Mouse (Mus musculus): ENCODE results near the gene Pdpk1.

Pdpk1 gene

DNA sequence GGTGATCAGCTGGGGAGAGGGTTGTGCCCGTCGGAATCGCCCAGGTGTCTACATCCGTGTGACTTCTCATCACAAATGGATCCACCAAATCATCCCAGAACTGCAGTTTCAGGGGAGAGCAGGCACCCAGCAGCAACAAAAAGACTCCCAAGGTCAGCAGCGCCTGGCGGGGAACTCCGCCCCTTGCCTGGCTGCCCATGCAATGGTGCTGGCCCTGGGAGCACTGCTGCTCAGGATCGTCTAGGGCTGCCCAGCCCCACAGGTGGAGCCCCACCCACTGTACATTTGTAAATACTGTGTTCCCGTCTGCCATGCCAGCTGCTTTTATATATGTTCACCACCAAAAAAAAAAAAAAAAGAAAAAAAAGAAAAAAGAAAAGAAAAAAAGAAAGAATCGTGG, 105.1 kb downstream of the Pdpk1 start:
- no peak for DNase-seq (ENCODE audit: low read depth in 1 of 2, low spot score in 2 of 2)

DNA sequence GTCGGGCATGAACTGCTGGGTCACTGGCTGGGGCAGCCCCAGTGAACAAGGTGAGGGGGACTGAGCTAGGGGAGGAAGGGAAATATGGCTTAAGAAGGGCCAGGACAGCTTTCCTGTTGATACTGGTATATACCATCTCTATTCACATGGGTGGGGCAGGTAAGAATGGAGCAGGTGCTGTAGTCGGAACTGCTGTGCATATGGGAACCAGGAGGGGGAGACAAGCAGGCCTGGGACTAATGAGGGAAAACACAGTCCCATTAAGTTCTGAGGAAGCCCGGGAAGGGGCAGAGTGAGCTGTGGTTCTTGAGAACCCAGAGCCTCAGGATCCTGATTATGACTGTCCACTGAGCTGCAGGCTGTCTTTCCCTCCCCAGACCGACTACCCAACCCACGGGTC, 106.2 kb downstream of the Pdpk1 start:
- DNase-seq (ENCODE audit: low read depth in 1 of 2, low spot score in 2 of 2): no peak

DNA sequence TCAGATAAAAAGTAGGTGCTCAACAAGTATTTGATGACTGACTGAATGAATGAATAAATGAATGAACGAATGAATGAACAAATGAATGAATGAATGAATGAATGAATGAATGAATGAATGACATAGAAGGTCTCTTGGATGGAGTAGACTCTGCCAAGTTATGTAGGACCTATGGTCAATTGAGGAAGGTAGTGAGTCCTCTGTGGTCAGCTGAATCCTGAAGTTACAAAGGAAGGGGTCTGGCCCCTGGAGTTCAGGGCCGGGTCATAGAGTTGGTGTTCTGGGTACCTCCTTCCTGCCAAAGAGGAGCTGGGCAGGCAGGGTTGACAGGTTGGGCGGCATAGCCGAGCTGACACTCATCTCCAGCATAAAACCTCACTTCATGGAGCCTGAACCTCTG, 112.9 kb downstream of the Pdpk1 start, which contains the start of gene Prss27:
Gene Prss27, plus strand, starts transcription at position 301 of the 400 bp plus-strand sequence.
- no peak for DNase-seq (ENCODE audit: low read depth in 1 of 2, low spot score in 2 of 2)

DNA sequence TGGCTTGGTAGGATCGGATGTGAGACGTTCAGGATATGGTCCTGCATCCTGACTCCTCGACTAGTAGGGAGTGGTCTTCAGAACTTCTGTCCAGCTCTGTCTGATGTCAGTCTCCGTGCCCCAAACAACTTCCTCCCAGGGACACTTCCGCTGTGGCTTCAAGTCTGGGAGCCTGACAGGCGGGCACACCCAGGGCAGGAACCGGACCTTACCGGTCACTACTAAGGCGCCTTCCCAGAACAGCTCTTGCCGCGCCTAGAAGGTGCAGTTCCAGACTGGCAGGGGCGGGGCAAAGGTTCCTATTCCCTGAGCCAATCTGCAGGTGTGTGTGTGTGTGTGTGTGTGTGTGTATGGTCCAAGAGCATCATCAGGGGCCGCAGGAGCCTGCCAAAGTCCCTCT, 113.4 kb downstream of the Pdpk1 start:
- peak in 1 of 2 experiments; percentile 24 for DNase-seq (ENCODE audit: low read depth in 1 of 2, low spot score in 2 of 2)

DNA sequence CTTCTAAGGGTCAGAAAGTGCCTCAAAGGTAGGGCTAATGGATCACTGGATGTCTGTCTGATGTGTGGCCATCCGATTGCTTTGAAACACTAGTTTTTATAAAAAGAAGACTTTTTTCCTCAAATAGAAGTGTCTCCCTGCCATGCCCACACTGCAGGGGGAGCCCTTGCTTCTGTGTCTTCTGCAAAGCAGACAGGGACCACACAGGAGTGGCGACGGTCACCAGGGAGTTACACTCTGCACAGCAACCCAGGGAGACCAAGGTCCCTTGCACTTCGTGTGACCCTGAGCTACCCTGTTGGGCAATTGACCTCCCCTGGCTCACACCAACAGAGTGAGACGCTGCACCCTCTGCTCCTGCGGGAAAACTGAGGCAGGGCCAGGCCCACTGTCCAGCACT, 113.8 kb downstream of the Pdpk1 start:
- peak in 1 of 2 experiments; percentile 20 for DNase-seq (ENCODE audit: low read depth in 1 of 2, low spot score in 2 of 2)

DNA sequence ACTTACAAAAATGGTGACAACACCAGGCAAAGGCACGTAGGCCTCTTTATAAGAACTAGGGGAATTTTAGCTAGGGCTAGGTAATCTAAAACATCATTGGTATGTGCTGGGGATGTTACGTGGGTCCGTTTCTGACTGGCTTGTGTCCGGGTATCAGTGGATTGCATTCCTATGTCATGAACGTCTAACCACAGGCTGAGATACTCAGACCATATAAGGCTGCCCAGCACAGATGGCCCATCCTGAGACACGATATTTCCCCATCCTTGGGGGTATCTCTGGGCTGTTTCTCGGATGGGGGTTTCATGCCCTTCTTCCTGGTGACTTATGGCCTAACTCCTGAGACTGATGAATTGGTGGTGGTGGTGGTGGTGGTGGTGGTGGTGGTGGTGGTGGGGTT, 115.6 kb downstream of the Pdpk1 start:
- no peak for DNase-seq (ENCODE audit: low read depth in 1 of 2, low spot score in 2 of 2)

DNA sequence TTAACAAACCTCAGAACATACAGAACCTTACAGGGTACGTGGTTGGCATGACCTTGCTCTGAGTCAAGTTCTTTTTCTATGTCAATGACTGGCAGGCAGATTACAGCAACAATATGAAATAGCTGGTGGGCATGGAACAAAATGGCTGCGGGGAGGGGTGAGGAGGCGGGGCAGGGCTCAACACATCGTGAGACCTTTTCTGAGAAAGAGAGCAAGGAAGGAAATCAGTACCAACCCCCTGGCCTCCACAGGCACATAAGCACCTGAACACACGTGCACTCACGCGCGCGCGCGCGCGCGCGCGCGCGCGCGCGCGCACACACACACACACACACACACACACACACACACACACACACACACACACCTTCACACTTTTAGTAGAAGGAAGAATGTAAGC, 120.2 kb downstream of the Pdpk1 start:
- DNase-seq (ENCODE audit: low read depth in 1 of 2, low spot score in 2 of 2): no peak

DNA sequence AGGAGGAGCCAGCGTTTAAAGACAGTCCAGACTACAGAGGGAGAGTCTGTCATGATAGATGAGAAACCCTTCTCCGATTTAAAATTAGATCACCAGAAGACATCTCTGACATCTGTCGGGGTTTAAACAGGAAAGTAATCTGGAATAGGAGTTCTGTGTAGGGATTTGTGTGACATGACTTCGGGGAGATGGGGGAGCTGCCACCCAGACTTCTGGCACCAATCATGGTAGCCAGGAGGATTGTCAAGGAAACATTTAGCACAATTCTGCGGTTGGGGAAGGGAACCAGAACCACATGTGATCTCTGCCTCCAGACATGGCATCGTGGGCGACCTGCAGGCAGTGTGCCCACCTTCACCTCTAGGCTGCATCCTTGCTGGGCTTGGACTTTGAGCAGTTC, 121.2 kb downstream of the Pdpk1 start:
- DNase-seq (ENCODE audit: low read depth in 1 of 2, low spot score in 2 of 2): no peak
